Mouse (Mus musculus): ENCODE measurements at regions not wholly inside any gene's neighbourhood (a gene's known extent, or its start where the extent isn't known, plus 50 kb on each side); places are given as distances from the start of the nearest gene placed in this dataset.

DNA sequence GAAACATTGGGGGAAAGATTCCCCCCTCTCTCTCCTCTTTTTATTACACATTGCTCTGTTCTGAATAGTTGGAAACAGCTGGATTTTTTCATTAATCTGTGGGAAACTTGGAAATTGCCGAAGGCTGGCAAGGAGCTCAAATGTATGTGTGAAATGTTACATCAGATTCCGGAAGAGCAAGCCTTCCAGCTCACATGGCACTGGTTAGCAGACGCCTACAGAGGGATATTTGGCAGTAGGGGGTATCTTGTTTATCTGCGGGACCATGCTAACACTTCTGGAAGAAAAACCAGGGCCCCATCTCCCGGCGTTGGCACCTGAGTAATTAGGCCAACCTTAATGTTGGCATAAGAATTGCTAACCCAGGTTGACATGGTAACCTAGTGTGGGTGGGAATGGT lies 183.0 kb downstream of the Enc1 start:
- DNase-seq (ENCODE audit: low spot score in 2 of 2), result no peak

- no peak for DNase-seq (ENCODE audit: low spot score in 2 of 2)
These were observed 182.5 kb downstream of the Enc1 start for GRCm38 (mm10) chr13:97423298-97423817.

GRCm38 (mm10) chr13:97422897-97423296 lies 182.0 kb downstream of the Enc1 start:
- DNase-seq (ENCODE audit: low spot score in 2 of 2), result no peak

DNA sequence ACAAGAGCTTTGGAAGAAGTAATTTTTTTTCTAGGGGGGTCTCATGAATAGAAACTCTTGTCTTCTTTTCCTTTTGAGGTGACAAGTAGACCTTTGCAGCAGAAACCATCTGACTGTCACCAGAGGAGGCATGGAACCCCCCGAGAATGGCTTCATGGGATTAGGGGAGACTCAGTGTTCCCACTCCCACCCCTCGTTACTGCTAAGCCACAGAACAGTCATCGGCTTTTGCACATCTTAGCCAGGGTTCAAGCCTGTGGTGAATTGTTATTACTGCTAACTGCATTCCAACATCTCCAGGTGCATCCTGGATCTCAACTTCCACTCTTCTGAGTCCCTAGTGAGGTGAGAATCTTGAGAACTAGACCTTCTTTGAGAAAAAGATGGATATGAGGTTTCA lies 180.9 kb downstream of the Enc1 start:
- DNase-seq (ENCODE audit: low spot score in 2 of 2), result no peak

DNA sequence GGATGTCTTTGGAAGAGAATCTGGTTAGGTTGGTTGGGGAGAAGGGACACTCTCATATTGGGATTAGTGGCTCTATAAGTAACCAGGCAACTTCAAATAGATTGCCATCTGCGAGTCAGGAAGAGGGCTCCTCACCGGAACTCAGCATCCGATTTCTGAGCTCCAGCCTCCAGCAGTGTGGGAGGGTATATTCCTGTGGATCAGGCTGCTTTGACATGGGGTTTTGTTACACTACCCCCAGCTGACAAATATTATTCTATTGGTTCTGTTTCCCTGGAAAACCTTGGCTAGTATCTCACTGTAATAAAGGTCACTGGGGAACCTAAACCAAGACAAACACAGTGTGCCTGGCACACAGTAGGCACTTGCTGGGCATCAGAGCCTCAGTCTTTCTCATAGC lies 179.9 kb downstream of the Enc1 start:
- DNase-seq (ENCODE audit: low spot score in 2 of 2), result no peak

DNA sequence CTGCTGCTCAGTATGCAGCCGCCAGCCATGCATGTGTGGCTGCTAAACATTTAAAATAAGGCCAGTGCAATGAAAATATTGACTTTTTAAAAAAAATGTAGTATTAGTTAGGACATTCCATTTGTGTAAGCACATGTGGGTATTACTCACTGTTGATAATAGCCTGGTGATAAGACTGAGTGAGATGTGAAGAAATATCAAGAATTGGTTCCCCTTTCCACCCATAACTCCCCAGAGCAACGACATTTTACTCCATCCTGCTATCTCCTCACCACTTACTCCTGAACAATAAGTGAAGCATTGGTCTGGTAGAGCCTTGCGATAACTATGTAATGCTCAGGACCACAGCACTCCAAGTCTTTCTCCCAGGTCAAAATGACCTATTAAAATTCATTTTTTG lies 178.2 kb downstream of the Enc1 start:
- DNase-seq (ENCODE audit: low spot score in 2 of 2), result no peak

DNA sequence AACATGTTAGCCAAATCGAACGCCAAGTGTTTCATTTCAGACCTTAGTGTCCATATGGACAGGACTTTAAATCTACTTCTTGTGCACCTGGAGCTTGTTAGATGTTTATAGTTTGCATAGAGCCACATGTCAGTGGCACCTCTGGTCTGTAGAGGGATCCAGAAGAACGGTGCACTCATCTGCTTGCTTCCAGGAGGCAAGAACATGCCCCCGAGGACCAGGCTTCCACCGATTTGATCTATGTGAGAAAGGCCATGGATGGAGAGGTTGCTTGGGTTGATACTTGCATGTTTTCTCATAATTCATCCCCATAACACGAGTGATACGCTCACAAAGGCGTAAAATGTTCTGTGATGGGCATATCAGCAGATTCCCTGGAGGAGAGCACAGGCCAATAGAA lies 177.8 kb downstream of the Enc1 start:
- DNase-seq (ENCODE audit: low spot score in 2 of 2), result no peak

- no peak for DNase-seq (ENCODE audit: low spot score in 2 of 2)
These were observed 177.2 kb downstream of the Enc1 start for GRCm38 (mm10) chr13:97418081-97418480.

DNA sequence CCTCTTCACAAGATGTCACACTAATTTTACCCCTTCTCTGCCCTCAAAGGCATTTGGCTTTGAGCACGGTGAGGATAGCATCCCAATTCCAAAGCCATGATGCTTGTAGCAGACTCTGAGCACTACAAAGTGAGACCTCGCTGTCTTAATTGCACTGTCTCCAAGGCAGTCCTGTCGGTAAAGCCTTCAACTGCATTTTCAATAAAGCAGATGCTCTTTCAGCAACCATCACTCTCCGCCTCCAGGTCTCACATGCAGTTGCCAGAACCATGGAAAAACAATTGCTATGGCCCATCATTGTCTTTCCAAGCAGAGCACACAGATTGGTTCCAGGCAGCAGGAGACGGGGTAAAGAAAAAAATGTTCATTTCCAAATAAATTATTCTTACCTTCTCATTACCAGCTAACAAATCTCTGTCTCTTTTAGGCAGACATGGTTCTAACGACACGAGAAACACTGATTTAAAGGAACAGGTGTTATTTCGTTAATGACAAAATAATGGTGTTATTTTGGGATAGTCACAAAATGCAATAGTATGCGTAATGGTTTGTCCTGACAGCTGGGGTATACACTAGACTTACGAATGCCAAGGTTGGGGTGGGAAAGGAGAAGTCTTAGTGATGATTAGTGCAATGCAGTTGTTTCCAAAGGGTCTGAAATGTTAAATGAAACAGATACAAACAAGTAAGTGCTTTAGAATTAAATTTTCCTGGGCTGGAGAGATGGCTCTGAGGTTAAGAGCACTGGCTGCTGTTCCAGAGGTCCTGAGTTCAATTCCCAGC lies 175.2 kb downstream of the Enc1 start:
- DNase-seq (ENCODE audit: low spot score in 2 of 2), result no peak

DNA sequence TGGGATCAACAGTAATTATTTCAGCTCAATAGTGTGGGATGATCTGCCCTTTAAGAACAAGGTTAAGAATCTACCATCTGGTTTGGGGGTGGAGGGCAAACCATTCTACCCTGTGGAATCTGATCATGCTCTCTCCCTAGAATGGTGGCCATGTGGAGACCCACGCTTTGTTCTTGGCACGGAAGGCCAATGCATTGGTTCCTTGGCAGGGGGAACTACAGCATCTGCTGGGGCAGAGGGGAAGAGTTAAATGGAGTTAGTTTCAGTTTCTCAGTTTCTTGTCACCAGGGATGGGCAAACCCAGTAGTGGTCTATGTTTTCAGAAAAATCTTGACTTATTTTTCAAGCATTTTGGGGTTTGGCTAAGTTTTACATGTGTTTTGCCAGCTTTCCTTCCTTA lies 174.5 kb downstream of the Enc1 start:
- DNase-seq (ENCODE audit: low spot score in 2 of 2), result no peak

- no peak for DNase-seq (ENCODE audit: low spot score in 2 of 2)
These were observed 171.2 kb downstream of the Enc1 start for GRCm38 (mm10) chr13:97412151-97412550.

DNA sequence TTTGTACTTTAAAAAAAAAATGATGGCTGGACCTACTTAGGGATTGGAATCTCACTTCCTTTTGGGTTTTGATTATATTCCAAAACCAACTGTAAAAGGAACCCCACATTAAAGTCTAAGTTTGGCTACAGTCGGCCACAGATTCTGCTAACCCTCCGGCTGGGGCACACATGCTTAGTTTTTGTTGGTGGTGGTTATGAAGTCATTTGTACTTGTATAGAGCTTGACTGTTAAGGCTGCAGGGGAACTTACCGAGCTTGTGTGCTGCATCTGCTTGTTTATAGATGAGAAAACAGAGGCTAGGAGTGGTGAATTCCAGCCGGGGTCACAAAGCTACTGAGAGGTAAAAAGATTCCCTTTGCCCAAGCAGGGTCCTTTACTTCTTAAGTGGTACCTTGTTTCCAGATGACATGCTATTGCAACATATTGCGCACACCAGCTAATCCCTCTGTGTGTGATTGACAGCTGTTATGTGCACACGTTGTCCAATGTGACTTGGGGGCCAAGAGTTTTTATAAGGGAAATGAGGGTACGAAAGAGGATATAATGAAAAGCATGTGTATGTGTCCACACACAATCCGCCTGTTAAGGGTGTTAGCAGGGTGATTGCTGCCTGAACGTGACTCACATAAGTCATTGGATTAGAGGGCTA lies 169.8 kb downstream of the Enc1 start:
- no peak for DNase-seq (ENCODE audit: low spot score in 2 of 2)

- no peak for DNase-seq (ENCODE audit: low spot score in 2 of 2)
These were observed 169.1 kb downstream of the Enc1 start for GRCm38 (mm10) chr13:97409891-97410525.

GRCm38 (mm10) chr13:97409291-97409780 lies 168.4 kb downstream of the Enc1 start:
- DNase-seq (ENCODE audit: low spot score in 2 of 2), result no peak

DNA sequence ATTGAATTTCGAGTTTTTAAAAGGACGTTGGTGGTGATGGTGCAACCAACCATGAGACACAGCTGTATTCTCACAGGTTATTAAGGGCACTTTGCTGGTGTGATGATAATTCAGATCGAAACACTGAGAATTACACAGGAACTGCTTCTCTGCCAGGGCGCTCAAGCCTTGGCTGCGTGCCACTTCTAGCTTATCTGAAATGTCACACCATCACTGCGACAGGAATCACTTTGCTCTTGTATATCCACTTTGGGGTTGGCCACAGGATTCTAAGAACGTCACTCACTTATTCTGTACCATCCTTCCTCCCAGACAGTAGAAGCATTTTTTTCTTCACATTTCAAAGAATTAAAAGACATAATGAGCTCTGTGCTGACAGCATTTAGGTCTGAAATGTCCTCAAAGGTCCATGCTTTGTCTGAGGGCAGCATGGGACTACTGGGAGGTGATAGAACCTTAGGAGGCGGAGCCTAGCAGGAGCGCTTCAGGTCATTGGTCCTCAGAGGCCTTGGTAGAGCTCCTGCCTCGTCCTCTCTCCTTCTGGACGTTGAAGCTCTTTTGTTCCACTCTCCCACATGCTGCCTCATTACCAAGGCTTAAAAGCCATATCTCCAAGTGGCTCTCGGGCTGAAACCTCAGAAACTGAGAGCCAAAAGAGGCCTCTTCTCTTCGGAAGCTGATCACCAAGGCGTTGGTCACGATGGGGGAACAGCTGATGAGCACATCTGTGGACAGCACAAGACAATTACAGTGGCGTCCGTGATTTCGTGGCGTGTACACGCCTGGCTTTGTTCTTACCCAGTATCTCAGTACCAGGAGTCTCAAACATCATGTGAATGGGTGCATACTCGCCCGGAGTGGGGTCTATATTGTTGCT lies 167.7 kb downstream of the Enc1 start:
- DNase-seq (ENCODE audit: low spot score in 2 of 2), result no peak

DNA sequence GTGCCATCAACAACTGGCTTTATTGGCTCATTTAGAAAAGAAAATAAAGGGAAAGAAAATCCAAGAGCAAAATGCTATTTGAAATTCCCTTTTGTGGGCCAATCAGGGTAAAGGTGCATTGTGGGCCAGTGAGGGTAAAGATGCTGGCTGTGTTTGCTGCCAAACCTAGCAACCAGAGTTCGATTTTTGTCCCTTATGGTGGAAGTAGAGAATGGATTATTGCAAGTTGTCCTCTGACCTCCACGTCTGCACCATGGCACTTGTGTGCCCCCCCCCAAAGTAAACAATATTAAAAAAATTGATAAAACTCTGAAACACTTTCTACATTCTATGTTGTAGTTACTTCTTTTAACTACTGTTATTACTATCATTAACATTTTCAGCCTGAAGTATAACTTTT lies 166.9 kb downstream of the Enc1 start:
- no peak for DNase-seq (ENCODE audit: low spot score in 2 of 2)

DNA sequence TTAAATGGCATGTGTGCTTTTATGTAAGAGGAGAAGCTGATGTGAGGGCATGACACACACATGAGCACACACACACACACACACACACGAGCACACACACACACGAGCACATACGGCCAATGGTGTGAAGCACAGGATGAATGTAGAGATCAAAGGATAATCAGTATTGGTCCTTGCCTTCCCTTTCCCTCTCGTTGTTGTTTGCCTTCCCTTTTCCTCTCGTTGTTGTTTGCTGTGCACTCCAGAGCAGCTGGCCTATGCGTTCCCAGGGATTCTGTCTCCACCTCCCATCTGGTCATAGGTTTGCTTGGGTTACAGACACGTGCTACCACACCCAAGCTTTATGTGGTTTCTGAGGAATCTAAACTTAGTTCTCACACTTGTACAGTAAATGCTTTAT lies 165.8 kb downstream of the Enc1 start:
- DNase-seq (ENCODE audit: low spot score in 2 of 2), result no peak

DNA sequence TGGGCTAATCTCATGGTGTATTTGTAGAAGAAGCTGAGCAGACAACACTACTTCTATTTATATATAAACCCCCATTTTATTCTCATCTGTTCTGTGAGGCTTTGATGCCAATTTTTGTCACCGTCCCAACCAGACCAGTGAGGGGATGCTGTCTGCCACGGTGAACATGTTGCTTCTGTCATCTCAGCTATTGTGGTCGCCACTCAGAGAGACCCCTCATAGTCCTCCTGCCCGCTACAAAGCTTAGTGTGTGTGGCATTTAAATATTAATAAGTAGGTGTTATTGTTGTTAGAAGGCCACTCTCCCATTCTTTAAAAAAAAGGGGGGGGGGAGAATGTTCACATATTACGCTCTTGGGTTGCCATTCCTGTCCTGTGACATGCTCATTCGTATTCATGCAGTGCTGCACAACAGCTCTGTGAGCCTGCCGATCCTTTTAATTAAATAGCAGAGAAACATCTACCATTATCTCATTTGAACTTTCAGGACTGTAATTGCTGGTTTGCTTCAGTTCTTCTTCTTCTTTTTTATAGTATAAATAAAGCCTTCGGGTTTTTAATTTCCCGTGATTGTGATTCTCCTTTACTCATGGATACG lies 161.4 kb downstream of the Enc1 start:
- DNase-seq (ENCODE audit: low spot score in 2 of 2), result no peak

- DNase-seq (ENCODE audit: low spot score in 2 of 2), result no peak
These were observed 160.7 kb downstream of the Enc1 start for GRCm38 (mm10) chr13:97401620-97402019.

- DNase-seq (ENCODE audit: low spot score in 2 of 2), result no peak
These were observed 157.1 kb downstream of the Enc1 start for GRCm38 (mm10) chr13:97398041-97398440.

Data from urinary bladder, adult 18-20 months (tissue).